Mouse (Mus musculus): ENCODE measurements at regions not wholly inside any gene's neighbourhood (a gene's known extent, or its start where the extent isn't known, plus 50 kb on each side); places are given as distances from the start of the nearest gene placed in this dataset.
A peak's percentile ranks its signal among the peaks of the same experiment; 100 is the strongest.
"Not testable (repeated sequence)": the region's sequence is repeated elsewhere in the genome, so short reads cannot be mapped to it uniquely, and the experiment has no call there.

- peak; percentile 7 for DNase-seq (ENCODE audit: extremely low spot score)
These were observed 74.5 kb downstream of the Slc10a2 start for GRCm38 (mm10) chr8:5030651-5031050.

GRCm38 (mm10) chr8:5012368-5012767, 92.8 kb downstream of the Slc10a2 start:
- no peak for DNase-seq (ENCODE audit: extremely low spot score)

GRCm38 (mm10) chr8:5011771-5012170, 93.4 kb downstream of the Slc10a2 start:
- no peak for DNase-seq (ENCODE audit: extremely low spot score)

- DNase-seq (ENCODE audit: extremely low spot score): not testable (repeated sequence)
These were observed 101.8 kb downstream of the Slc10a2 start for GRCm38 (mm10) chr8:5003359-5003758.

Data from embryo, embryonic 9.5 days (tissue).